Mouse (Mus musculus): ENCODE data around the gene Stard5. TPM values are rescaled to one million over a fixed set of nuclear protein-coding genes. Genes with fewer than 3 reads are reported as not detected.

Stard5 gene
- polyA plus RNA-seq, 1 experiment from 2014 or later = 23.3 TPM

- ATAC-seq (ENCODE audit: low read depth) (no peak), DNase-seq (ENCODE audit: low spot score) (no peak)
- no peak overlapping the region for H3K4me2 ChIP-seq (ENCODE audit: low read depth, low read length)
- 95% methylated on average over 2 of the region's 2 CpGs for WGBS
- H3K9ac ChIP-seq (ENCODE audit: low read depth, low read length) = no peak overlapping the region
- H3K27me3 ChIP-seq (replicated peaks; ENCODE audit: control insufficient read depth, insufficient read depth, low read length) = no peaks in the 10 kb centered on the region; the same call in 1 of the 2 replicates
- H3K36me3 ChIP-seq (ENCODE audit: control insufficient read depth, insufficient read depth, low read length) = no peaks in the 10 kb centered on the region
- H3K27ac ChIP-seq (replicated peaks; ENCODE audit: low read depth, low read length) = no peak overlapping the region
- H3K4me3 ChIP-seq (ENCODE audit: low read depth, low read length) = no peak overlapping the region
- no peaks in the 10 kb centered on the region for H3K4me1 ChIP-seq (ENCODE audit: control insufficient read depth, insufficient read depth, low read length)
- no peaks in the 10 kb centered on the region for H3K9me3 ChIP-seq (ENCODE audit: control insufficient read depth, low read length)
Measured at GRCm38 (mm10) chr7:83606796-83607195, 25.0 kb upstream of the Stard5 start.

GRCm38 (mm10) chr7:83609891-83610290 lies 21.9 kb upstream of the Stard5 start:
- Histone ChIP-seq H3K4me2 (ENCODE audit: low read depth, low read length) (no peak overlapping the region), H3K27me3 (replicated peaks; ENCODE audit: control insufficient read depth, insufficient read depth, low read length) (no peaks in the 10 kb centered on the region), H3K4me1 (ENCODE audit: control insufficient read depth, insufficient read depth, low read length) (no peaks in the 10 kb centered on the region), H3K9me3 (ENCODE audit: control insufficient read depth, low read length) (no peaks in the 10 kb centered on the region), H3K9ac (ENCODE audit: low read depth, low read length) (no peak overlapping the region), H3K36me3 (ENCODE audit: control insufficient read depth, insufficient read depth, low read length) (no peaks in the 10 kb centered on the region), H3K27ac (replicated peaks; ENCODE audit: low read depth, low read length) (no peak overlapping the region), H3K4me3 (ENCODE audit: low read depth, low read length) (no peak overlapping the region)
- ATAC-seq (ENCODE audit: low read depth) (no peak), DNase-seq (ENCODE audit: low spot score) (no peak)
- 97% methylated on average over 4 of the region's 4 CpGs for WGBS

GRCm38 (mm10) chr7:83611886-83612285 lies 19.9 kb upstream of the Stard5 start:
- H3K9ac ChIP-seq (ENCODE audit: low read depth, low read length) = no peak overlapping the region
- ATAC-seq (ENCODE audit: low read depth) (no peak), DNase-seq (ENCODE audit: low spot score) (no peak)
- H3K27ac ChIP-seq (replicated peaks; ENCODE audit: low read depth, low read length) = no peak overlapping the region
- H3K4me2 ChIP-seq (ENCODE audit: low read depth, low read length) = no peak overlapping the region
- H3K36me3 ChIP-seq (ENCODE audit: control insufficient read depth, insufficient read depth, low read length) = no peaks in the 10 kb centered on the region
- H3K4me1 ChIP-seq (ENCODE audit: control insufficient read depth, insufficient read depth, low read length) = no peaks in the 10 kb centered on the region
- H3K9me3 ChIP-seq (ENCODE audit: control insufficient read depth, low read length) = no peaks in the 10 kb centered on the region
- no peak overlapping the region for H3K4me3 ChIP-seq (ENCODE audit: low read depth, low read length)
- 81% methylated on average over 1 of the region's 1 CpGs for WGBS
- no peaks in the 10 kb centered on the region for H3K27me3 ChIP-seq (replicated peaks; ENCODE audit: control insufficient read depth, insufficient read depth, low read length)

- DNase-seq (ENCODE audit: low spot score) = no peak
- Histone ChIP-seq H3K4me1 (ENCODE audit: control insufficient read depth, insufficient read depth, low read length) (peaks cover 9% of the 10 kb centered on the region; the same call in 1 of the 2 replicates), H3K27ac (replicated peaks; ENCODE audit: low read depth, low read length) (no peak overlapping the region), H3K36me3 (ENCODE audit: control insufficient read depth, insufficient read depth, low read length) (no peaks in the 10 kb centered on the region), H3K4me2 (ENCODE audit: low read depth, low read length) (no peak overlapping the region), H3K9me3 (ENCODE audit: control insufficient read depth, low read length) (no peaks in the 10 kb centered on the region), H3K27me3 (replicated peaks; ENCODE audit: control insufficient read depth, insufficient read depth, low read length) (no peaks in the 10 kb centered on the region), H3K4me3 (ENCODE audit: low read depth, low read length) (no peak overlapping the region), H3K9ac (ENCODE audit: low read depth, low read length) (no peak overlapping the region)
- no peak for ATAC-seq (ENCODE audit: low read depth)
- WGBS = 98% methylated on average over 3 of the region's 3 CpGs
Measured at GRCm38 (mm10) chr7:83615272-83615671, 16.5 kb upstream of the Stard5 start.

- no peak overlapping the region for H3K27ac ChIP-seq (replicated peaks; ENCODE audit: low read depth, low read length)
- H3K9me3 ChIP-seq (ENCODE audit: control insufficient read depth, low read length) = no peaks in the 10 kb centered on the region
- no peak for DNase-seq (ENCODE audit: low spot score)
- no peak overlapping the region for H3K9ac ChIP-seq (ENCODE audit: low read depth, low read length)
- H3K27me3 ChIP-seq (replicated peaks; ENCODE audit: control insufficient read depth, insufficient read depth, low read length) = no peaks in the 10 kb centered on the region
- ATAC-seq (ENCODE audit: low read depth) = no peak
- WGBS = 90% methylated on average over 8 of the region's 8 CpGs
- no peak overlapping the region for H3K4me3 ChIP-seq (ENCODE audit: low read depth, low read length)
- H3K4me2 ChIP-seq (ENCODE audit: low read depth, low read length) = no peak overlapping the region
- no peaks in the 10 kb centered on the region for H3K36me3 ChIP-seq (ENCODE audit: control insufficient read depth, insufficient read depth, low read length)
- H3K4me1 ChIP-seq (ENCODE audit: control insufficient read depth, insufficient read depth, low read length) = peaks cover 9% of the 10 kb centered on the region; the same call in 1 of the 2 replicates
Measured at GRCm38 (mm10) chr7:83615815-83616214, 15.9 kb upstream of the Stard5 start.

GRCm38 (mm10) chr7:83616268-83616667 lies 15.5 kb upstream of the Stard5 start:
- H3K36me3 ChIP-seq (ENCODE audit: control insufficient read depth, insufficient read depth, low read length) = no peaks in the 10 kb centered on the region
- no peak overlapping the region for H3K4me3 ChIP-seq (ENCODE audit: low read depth, low read length)
- no peak overlapping the region for H3K4me2 ChIP-seq (ENCODE audit: low read depth, low read length)
- no peak overlapping the region for H3K27ac ChIP-seq (replicated peaks; ENCODE audit: low read depth, low read length)
- no peaks in the 10 kb centered on the region for H3K27me3 ChIP-seq (replicated peaks; ENCODE audit: control insufficient read depth, insufficient read depth, low read length)
- ATAC-seq (ENCODE audit: low read depth) = no peak
- peaks cover 9% of the 10 kb centered on the region; the same call in 1 of the 2 replicates for H3K4me1 ChIP-seq (ENCODE audit: control insufficient read depth, insufficient read depth, low read length)
- no peaks in the 10 kb centered on the region for H3K9me3 ChIP-seq (ENCODE audit: control insufficient read depth, low read length)
- DNase-seq (ENCODE audit: low spot score) = no peak
- 77% methylated on average over 3 of the region's 3 CpGs for WGBS
- H3K9ac ChIP-seq (ENCODE audit: low read depth, low read length) = no peak overlapping the region

- WGBS = 94% methylated on average over 1 of the region's 1 CpGs
- no peak overlapping the region for H3K4me2 ChIP-seq (ENCODE audit: low read depth, low read length)
- no peaks in the 10 kb centered on the region for H3K9me3 ChIP-seq (ENCODE audit: control insufficient read depth, low read length)
- no peak overlapping the region for H3K4me3 ChIP-seq (ENCODE audit: low read depth, low read length)
- no peak overlapping the region for H3K9ac ChIP-seq (ENCODE audit: low read depth, low read length)
- no peaks in the 10 kb centered on the region for H3K36me3 ChIP-seq (ENCODE audit: control insufficient read depth, insufficient read depth, low read length)
- H3K27ac ChIP-seq (replicated peaks; ENCODE audit: low read depth, low read length) = no peak overlapping the region
- no peaks in the 10 kb centered on the region for H3K27me3 ChIP-seq (replicated peaks; ENCODE audit: control insufficient read depth, insufficient read depth, low read length)
- no peak for ATAC-seq (ENCODE audit: low read depth)
- H3K4me1 ChIP-seq (ENCODE audit: control insufficient read depth, insufficient read depth, low read length) = peaks cover 9% of the 10 kb centered on the region; the same call in 1 of the 2 replicates
- DNase-seq (ENCODE audit: low spot score) = no peak
Measured at GRCm38 (mm10) chr7:83618709-83619108, 13.1 kb upstream of the Stard5 start.

- no peak overlapping the region for H3K27ac ChIP-seq (replicated peaks; ENCODE audit: low read depth, low read length)
- no peaks in the 10 kb centered on the region for H3K27me3 ChIP-seq (replicated peaks; ENCODE audit: control insufficient read depth, insufficient read depth, low read length)
- no peak overlapping the region for H3K4me2 ChIP-seq (ENCODE audit: low read depth, low read length)
- peaks cover 3% of the 10 kb centered on the region; the same call in 1 of the 2 replicates for H3K4me1 ChIP-seq (ENCODE audit: control insufficient read depth, insufficient read depth, low read length)
- H3K9me3 ChIP-seq (ENCODE audit: control insufficient read depth, low read length) = no peaks in the 10 kb centered on the region
- no peak for ATAC-seq (ENCODE audit: low read depth)
- no peak overlapping the region for H3K4me3 ChIP-seq (ENCODE audit: low read depth, low read length)
- H3K9ac ChIP-seq (ENCODE audit: low read depth, low read length) = no peak overlapping the region
- DNase-seq (ENCODE audit: low spot score) = no peak
- 94% methylated on average over 6 of the region's 6 CpGs for WGBS
- H3K36me3 ChIP-seq (ENCODE audit: control insufficient read depth, insufficient read depth, low read length) = no peaks in the 10 kb centered on the region
Measured at GRCm38 (mm10) chr7:83622582-83622981, 9.2 kb upstream of the Stard5 start.

- Histone ChIP-seq H3K4me1 (ENCODE audit: control insufficient read depth, insufficient read depth, low read length) (no peaks in the 10 kb centered on the region), H3K4me2 (ENCODE audit: low read depth, low read length) (no peak overlapping the region), H3K4me3 (ENCODE audit: low read depth, low read length) (no peak overlapping the region), H3K9me3 (ENCODE audit: control insufficient read depth, low read length) (no peaks in the 10 kb centered on the region), H3K9ac (ENCODE audit: low read depth, low read length) (no peak overlapping the region), H3K27me3 (replicated peaks; ENCODE audit: control insufficient read depth, insufficient read depth, low read length) (no peaks in the 10 kb centered on the region), H3K27ac (replicated peaks; ENCODE audit: low read depth, low read length) (no peak overlapping the region), H3K36me3 (ENCODE audit: control insufficient read depth, insufficient read depth, low read length) (no peaks in the 10 kb centered on the region)
- ATAC-seq (ENCODE audit: low read depth) (no peak), DNase-seq (ENCODE audit: low spot score) (no peak)
- 80% methylated on average over 1 of the region's 1 CpGs for WGBS
Measured at GRCm38 (mm10) chr7:83624065-83624464, 7.7 kb upstream of the Stard5 start.
